Mouse (Mus musculus): Measurements from ENCODE around the gene Per2. TPM values are rescaled to one million over a fixed set of nuclear protein-coding genes. Genes with fewer than 3 reads are reported as not detected.

Gene Per2
- polyA plus RNA-seq, 1 experiment from 2014 or later = 3.5 TPM

GRCm38 (mm10) chr1:91446060-91446459, 13.1 kb downstream of the Per2 start:
- 67% methylated on average over 8 of the region's 8 CpGs for WGBS
- Histone ChIP-seq H3K4me1 (no peaks in the 10 kb centered on the region), H3K4me3 (no peak overlapping the region), H3K4me2 (no peak overlapping the region), H3K27ac (no peak overlapping the region; the same call in 1 of the 2 replicates), H3K27me3 (no peaks in the 10 kb centered on the region), H3K36me3 (peaks cover 27% of the 10 kb centered on the region), H3K9me3 (no peaks in the 10 kb centered on the region), H3K9ac (no peak overlapping the region)
- ATAC-seq (ENCODE audit: insufficient number of reproducible peaks, insufficient read depth, low FRiP score, low TSS enrichment, low read depth) = no peak

DNA sequence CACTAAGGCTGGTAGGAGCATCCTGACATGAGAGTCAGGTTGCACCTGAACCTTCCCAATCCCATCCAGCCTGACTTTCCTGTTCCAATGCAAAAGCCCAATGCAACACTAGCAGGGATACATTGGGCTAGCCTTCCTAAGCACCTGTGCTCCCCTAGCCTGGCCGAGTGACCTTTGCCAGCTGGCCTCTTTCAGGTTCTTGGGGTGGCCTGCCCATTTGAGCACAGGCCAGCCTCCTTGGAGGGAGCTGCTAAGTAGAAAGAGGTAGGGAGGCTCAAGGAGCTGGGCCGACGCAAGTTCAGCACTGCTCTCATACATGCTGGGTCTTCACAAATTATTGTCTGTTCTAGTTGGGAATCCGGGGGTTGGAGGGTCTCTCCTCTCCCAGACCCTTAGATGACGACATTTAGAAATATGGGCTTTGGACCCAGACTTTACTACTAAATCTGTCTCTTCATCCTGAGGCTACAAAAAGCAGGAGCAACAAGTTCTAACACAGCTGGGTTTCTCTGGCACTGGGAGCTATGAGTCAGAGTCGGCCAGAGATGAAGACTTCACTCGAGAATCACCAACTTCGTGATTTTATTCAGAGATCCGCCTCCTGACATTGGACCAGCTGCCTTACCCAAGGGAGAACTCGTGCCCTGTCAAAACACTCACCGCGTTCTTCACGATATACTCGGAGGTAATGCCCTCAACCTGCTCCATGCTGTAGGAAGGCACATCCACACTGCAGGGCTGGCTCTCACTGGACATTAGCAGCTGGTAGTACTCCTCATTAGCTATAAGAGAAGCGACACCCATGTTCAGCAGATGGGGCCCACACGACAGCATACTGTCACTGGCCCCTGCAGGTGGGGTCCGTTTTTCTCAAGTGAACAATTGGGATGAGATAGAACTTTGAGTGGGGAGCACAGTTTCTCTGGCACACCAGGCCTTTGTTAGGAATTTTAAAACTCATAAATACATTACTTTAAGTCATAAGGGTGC, 14.0 kb downstream of the Per2 start:
- Histone ChIP-seq H3K27me3 (no peaks in the 10 kb centered on the region), H3K4me1 (no peaks in the 10 kb centered on the region), H3K4me2 (no peak overlapping the region), H3K9ac (no peak overlapping the region), H3K27ac (no peak overlapping the region; the same call in 1 of the 2 replicates), H3K9me3 (no peaks in the 10 kb centered on the region), H3K4me3 (no peak overlapping the region), H3K36me3 (peaks cover 27% of the 10 kb centered on the region)
- ATAC-seq (ENCODE audit: insufficient number of reproducible peaks, insufficient read depth, low FRiP score, low TSS enrichment, low read depth) = no peak
- 86% methylated on average over 17 of the region's 17 CpGs for WGBS

DNA sequence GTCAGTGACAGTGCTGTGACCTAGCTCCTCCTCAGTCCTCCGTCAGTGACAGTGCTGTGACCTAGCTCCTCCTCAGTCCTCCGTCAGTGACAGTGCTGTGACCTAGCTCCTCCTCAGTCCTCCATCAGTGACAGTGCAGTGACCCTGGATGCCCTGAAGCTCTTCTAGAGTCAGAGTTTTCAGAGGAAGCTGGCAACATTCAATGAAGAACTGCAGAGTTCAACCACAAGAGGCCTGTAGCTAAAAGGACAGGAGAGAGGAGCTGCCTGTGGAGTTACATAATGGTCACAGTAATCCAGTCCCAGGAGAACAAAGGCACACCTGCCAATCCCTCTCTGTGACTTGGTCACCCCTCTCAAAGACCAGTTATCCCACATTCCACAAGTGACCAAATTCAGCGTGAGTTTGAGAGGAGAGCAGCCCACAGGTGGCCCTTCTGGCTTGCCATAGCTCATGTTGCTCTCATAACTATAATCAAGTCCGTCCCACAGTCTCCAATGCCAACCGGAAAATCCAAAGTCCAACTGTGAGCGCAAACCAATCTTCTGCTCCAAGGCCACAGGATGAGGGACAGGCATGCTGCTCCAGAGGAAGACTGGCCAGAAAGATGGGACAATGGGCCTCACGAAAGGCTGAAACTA, 16.7 kb downstream of the Per2 start:
- WGBS = 76% methylated on average over 7 of the region's 7 CpGs
- Histone ChIP-seq H3K4me2 (no peak overlapping the region), H3K27me3 (no peaks in the 10 kb centered on the region), H3K9me3 (no peaks in the 10 kb centered on the region), H3K4me1 (no peaks in the 10 kb centered on the region), H3K36me3 (peaks cover 7% of the 10 kb centered on the region), H3K27ac (no peak overlapping the region), H3K9ac (no peak overlapping the region), H3K4me3 (no peak overlapping the region)
- ATAC-seq (ENCODE audit: insufficient number of reproducible peaks, insufficient read depth, low FRiP score, low TSS enrichment, low read depth) = no peak

- Histone ChIP-seq H3K36me3 (peaks cover 3% of the 10 kb centered on the region; the same call in 1 of the 2 replicates), H3K4me2 (no peak overlapping the region), H3K27ac (no peak overlapping the region), H3K4me3 (no peak overlapping the region), H3K9me3 (no peaks in the 10 kb centered on the region), H3K4me1 (peaks cover 4% of the 10 kb centered on the region), H3K27me3 (no peaks in the 10 kb centered on the region), H3K9ac (no peak overlapping the region)
- ATAC-seq (ENCODE audit: insufficient number of reproducible peaks, insufficient read depth, low FRiP score, low TSS enrichment, low read depth) = no peak
- 88% methylated on average over 3 of the region's 3 CpGs for WGBS
Measured at GRCm38 (mm10) chr1:91441855-91442254, 17.3 kb downstream of the Per2 start.

DNA sequence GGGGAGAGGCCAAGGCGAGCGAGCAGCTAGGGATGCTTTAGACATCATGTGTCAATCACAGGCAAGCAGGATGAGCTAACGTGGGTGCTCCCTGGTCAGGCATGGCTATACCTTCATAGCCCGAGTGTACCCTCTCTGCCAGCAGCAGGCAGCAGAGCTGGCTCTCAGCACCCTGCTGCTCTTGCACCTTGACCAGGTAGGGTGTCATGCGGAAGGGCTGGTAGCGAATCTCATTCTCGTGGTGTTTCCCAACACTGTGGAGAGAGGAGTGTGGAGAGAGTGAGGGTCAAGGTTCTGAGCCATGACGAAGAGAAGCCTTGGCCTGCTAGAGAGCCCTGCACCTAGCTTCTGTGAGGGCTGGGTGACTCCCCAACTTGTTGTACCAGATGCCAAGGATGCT, 19.3 kb downstream of the Per2 start:
- H3K27me3 ChIP-seq = no peaks in the 10 kb centered on the region
- WGBS = 85% methylated on average over 8 of the region's 8 CpGs
- H3K9ac ChIP-seq = no peak overlapping the region
- no peak overlapping the region for H3K4me3 ChIP-seq
- H3K27ac ChIP-seq = no peak overlapping the region
- H3K4me2 ChIP-seq = no peak overlapping the region
- H3K4me1 ChIP-seq = peaks cover 18% of the 10 kb centered on the region
- ATAC-seq (ENCODE audit: insufficient number of reproducible peaks, insufficient read depth, low FRiP score, low TSS enrichment, low read depth) = no peak
- H3K9me3 ChIP-seq = no peaks in the 10 kb centered on the region
- H3K36me3 ChIP-seq = peaks cover 3% of the 10 kb centered on the region; the same call in 1 of the 2 replicates

DNA sequence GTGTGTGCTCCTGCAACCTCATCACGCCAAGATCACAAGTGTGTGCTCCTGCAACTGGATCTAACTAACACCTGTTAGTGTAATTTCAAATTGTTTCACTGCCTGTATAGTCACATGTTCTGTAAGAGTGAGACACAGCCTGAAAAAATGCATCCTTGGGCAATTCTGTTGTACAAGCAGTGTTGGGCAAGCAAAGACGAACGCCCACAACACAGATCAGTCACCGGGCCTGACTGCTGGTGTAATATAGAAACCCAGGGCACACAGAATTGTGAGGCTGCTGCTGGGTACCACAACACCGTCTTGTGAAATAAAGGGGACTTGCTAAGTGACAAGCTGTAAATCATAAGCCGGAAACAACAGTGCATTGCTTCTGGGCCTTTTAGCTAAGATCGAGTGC, 21.6 kb downstream of the Per2 start:
- H3K27me3 ChIP-seq = no peaks in the 10 kb centered on the region
- no peak overlapping the region for H3K4me2 ChIP-seq
- WGBS = 88% methylated on average over 7 of the region's 7 CpGs
- no peak overlapping the region for H3K9ac ChIP-seq
- H3K27ac ChIP-seq = no peak overlapping the region
- H3K4me1 ChIP-seq = peaks cover 18% of the 10 kb centered on the region
- H3K4me3 ChIP-seq = no peak overlapping the region
- no peaks in the 10 kb centered on the region for H3K9me3 ChIP-seq
- no peak for ATAC-seq (ENCODE audit: insufficient number of reproducible peaks, insufficient read depth, low FRiP score, low TSS enrichment, low read depth)
- peaks cover 3% of the 10 kb centered on the region; the same call in 1 of the 2 replicates for H3K36me3 ChIP-seq

DNA sequence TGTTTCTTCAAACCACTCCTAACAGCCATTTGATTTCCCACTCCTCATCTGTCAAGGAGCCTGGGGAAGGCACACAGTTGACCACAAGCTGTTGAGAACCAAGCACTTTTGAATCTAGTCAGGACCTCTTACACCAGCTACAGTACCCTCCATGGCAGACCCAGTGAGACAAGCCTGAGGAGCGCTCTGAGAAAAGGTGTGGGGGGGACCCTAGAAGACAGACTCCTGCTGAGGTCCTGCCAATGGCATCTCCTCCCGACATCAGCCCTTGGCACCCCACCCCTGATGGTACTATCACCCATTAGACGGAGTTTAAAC, 22.1 kb downstream of the Per2 start:
- H3K9ac ChIP-seq = no peak overlapping the region
- no peaks in the 10 kb centered on the region for H3K9me3 ChIP-seq
- ATAC-seq (ENCODE audit: insufficient number of reproducible peaks, insufficient read depth, low FRiP score, low TSS enrichment, low read depth) = no peak
- H3K27ac ChIP-seq = 0 out of 2 replicates have a peak overlapping the region, but pooled peaks have one; percentile 60
- WGBS = 92% methylated on average over 3 of the region's 3 CpGs
- H3K4me1 ChIP-seq = peaks cover 18% of the 10 kb centered on the region
- H3K4me2 ChIP-seq = no peak overlapping the region
- H3K36me3 ChIP-seq = peaks cover 5% of the 10 kb centered on the region; the same call in 1 of the 2 replicates
- no peak overlapping the region for H3K4me3 ChIP-seq
- no peaks in the 10 kb centered on the region for H3K27me3 ChIP-seq

GRCm38 (mm10) chr1:91436380-91437082, 22.6 kb downstream of the Per2 start:
- Histone ChIP-seq H3K4me1 (peaks cover 18% of the 10 kb centered on the region), H3K27me3 (no peaks in the 10 kb centered on the region), H3K9me3 (no peaks in the 10 kb centered on the region), H3K4me2 (no peak overlapping the region), H3K9ac (peak overlapping the region; percentile 33; the same call in 1 of the 2 replicates), H3K4me3 (no peak overlapping the region), H3K36me3 (peaks cover 3% of the 10 kb centered on the region; the same call in 1 of the 2 replicates), H3K27ac (peak overlapping the region; percentile 60)
- 66% methylated on average over 6 of the region's 6 CpGs for WGBS
- peak; percentile 70; the same call in 1 of the 2 replicates for ATAC-seq (ENCODE audit: insufficient number of reproducible peaks, insufficient read depth, low FRiP score, low TSS enrichment, low read depth)

- Histone ChIP-seq H3K27me3 (no peaks in the 10 kb centered on the region), H3K9ac (no peak overlapping the region; the same call in 1 of the 2 replicates), H3K9me3 (no peaks in the 10 kb centered on the region), H3K36me3 (peaks cover 3% of the 10 kb centered on the region; the same call in 1 of the 2 replicates), H3K4me1 (peaks cover 18% of the 10 kb centered on the region), H3K4me2 (no peak overlapping the region), H3K4me3 (no peak overlapping the region), H3K27ac (peak overlapping the region; percentile 60)
- ATAC-seq (ENCODE audit: insufficient number of reproducible peaks, insufficient read depth, low FRiP score, low TSS enrichment, low read depth) = no peak
- 78% methylated on average over 13 of the region's 13 CpGs for WGBS
Measured at GRCm38 (mm10) chr1:91435606-91436130, 23.5 kb downstream of the Per2 start.

GRCm38 (mm10) chr1:91434905-91435304, 24.2 kb downstream of the Per2 start:
- 93% methylated on average over 8 of the region's 8 CpGs for WGBS
- Histone ChIP-seq H3K4me1 (peaks cover 18% of the 10 kb centered on the region), H3K36me3 (peaks cover 3% of the 10 kb centered on the region; the same call in 1 of the 2 replicates), H3K4me3 (no peak overlapping the region), H3K9ac (no peak overlapping the region), H3K4me2 (no peak overlapping the region), H3K9me3 (no peaks in the 10 kb centered on the region), H3K27ac (no peak overlapping the region), H3K27me3 (no peaks in the 10 kb centered on the region)
- ATAC-seq (ENCODE audit: insufficient number of reproducible peaks, insufficient read depth, low FRiP score, low TSS enrichment, low read depth) = no peak

- WGBS = 76% methylated on average over 7 of the region's 7 CpGs
- ATAC-seq (ENCODE audit: insufficient number of reproducible peaks, insufficient read depth, low FRiP score, low TSS enrichment, low read depth) = no peak
Measured at GRCm38 (mm10) chr1:91430761-91431160, 28.4 kb downstream of the Per2 start.

More at GRCm38 (mm10) chr1:91430761-91431160, 28.4 kb downstream of the Per2 start:
- Histone ChIP-seq H3K4me1 (peaks cover 4% of the 10 kb centered on the region; the same call in 1 of the 2 replicates), H3K9ac (no peak overlapping the region), H3K4me2 (no peak overlapping the region), H3K9me3 (no peaks in the 10 kb centered on the region), H3K27ac (no peak overlapping the region), H3K27me3 (no peaks in the 10 kb centered on the region), H3K4me3 (no peak overlapping the region), H3K36me3 (peaks cover 17% of the 10 kb centered on the region; the same call in 1 of the 2 replicates)
